Mouse (Mus musculus): Measurements from ENCODE around the gene Gm20696. TPM values are rescaled to one million over a fixed set of nuclear protein-coding genes. Genes with fewer than 3 reads are reported as not detected.

Gene Gm20696
- polyA plus RNA-seq (2016; fragmentation: Nextera tagmentation; extraction: Ambion mirVana): 3.2 and 3.4 TPM in 2 replicates

DNA sequence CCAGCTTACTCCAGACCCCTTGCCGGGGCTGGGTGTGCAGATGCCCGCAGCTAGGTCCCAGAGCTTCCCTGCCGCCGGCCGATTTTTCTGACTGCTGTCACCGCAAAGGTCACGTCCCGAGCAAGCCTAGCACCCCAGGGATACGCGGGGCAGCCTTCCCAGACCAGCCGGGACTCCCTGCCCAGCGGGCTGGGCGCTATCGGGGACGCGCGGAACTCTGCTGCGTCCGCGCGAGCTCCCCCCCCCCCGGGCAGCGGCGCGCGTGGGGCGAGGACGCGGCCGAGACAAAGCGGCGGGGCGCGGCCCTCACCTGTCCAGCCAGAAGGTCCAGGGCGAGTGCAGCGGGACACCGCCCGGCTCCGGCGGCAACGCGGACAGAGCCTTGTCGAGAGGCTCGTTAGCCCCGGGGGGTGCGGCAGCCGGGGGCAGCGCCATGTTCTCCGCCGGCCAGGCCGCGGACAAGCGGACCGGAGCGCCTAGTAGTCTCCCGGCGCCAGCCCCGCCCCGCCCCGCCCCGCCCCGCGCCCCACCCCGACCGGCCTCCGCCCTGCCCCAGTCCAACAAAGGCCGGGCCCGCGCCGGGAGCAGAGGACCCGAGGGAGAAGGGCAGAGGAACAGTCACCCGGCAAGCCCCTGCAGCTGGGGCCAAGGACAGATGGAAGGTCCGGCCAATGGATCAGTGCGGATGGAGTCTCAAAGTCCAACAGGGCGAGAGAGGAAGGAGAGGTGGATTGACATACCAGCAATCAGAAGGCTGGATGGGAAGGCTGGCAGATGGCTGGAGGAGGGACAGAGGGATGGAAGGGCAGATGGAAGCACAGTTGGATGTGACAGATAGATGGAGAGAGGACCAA lies at the start of gene Gm20696, which contains the start of gene Eif4e3:
Gene Gm20696 (minus strand): TSS at position 480 of the 854 bp plus-strand sequence.
Gene Eif4e3 (minus strand): TSS at position 454 of the 854 bp plus-strand sequence.
- peaks cover 65% of the 10 kb centered on the region for H3K4me1 ChIP-seq
- H3K27ac ChIP-seq (replicated peaks): peak within 1 kb of the TSS; percentile 94
- peak; percentile 82 for DNase-seq (ENCODE audit: low spot score)
- H3K36me3 ChIP-seq: no peaks in the 10 kb centered on the region
- H3K9me3 ChIP-seq (replicated peaks): no peaks in the 10 kb centered on the region
- peak within 1 kb of the TSS; percentile 94 for H3K4me3 ChIP-seq
- peaks cover 51% of the 10 kb centered on the region for H3K27me3 ChIP-seq (ENCODE audit: low read depth, poor library complexity, severe bottlenecking)
- under 1% methylated on average over 67 of the region's 75 CpGs for WGBS

- Histone ChIP-seq H3K4me3 (no peak overlapping the region), H3K4me1 (no peaks in the 10 kb centered on the region), H3K27me3 (ENCODE audit: low read depth, poor library complexity, severe bottlenecking) (peaks cover 5% of the 10 kb centered on the region), H3K9me3 (replicated peaks) (no peaks in the 10 kb centered on the region), H3K36me3 (no peaks in the 10 kb centered on the region), H3K27ac (replicated peaks) (no peak overlapping the region)
- 71% methylated on average over 6 of the region's 6 CpGs for WGBS
- DNase-seq (ENCODE audit: low spot score): no peak
Observed at GRCm38 (mm10) chr6:99715913-99716312, 49.3 kb upstream of the Gm20696 start.

DNA sequence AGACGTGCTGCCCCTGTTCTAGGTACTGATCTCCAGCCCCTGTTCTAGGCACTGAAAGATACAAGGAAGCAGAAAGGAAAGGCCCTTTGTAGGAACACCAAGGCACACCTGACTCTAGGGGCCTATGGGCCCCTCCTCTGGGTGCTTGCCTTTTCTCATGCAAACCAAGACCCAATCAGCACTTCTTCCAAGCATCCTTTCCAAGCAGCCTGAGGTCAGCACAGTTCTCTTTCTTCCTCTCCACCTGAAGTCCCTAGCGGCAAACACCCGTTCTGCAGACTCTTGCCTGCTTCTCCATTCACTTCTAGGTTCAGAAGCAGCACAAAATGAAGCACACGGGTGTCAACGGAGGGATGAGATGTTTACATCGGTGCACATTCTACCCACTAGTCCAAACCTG lies 48.6 kb upstream of the Gm20696 start:
- no peaks in the 10 kb centered on the region for H3K36me3 ChIP-seq
- H3K9me3 ChIP-seq (replicated peaks): no peaks in the 10 kb centered on the region
- H3K27me3 ChIP-seq (ENCODE audit: low read depth, poor library complexity, severe bottlenecking): peaks cover 5% of the 10 kb centered on the region
- no peaks in the 10 kb centered on the region for H3K4me1 ChIP-seq
- 59% methylated on average over 6 of the region's 6 CpGs for WGBS
- no peak for DNase-seq (ENCODE audit: low spot score)
- H3K27ac ChIP-seq (replicated peaks): no peak overlapping the region
- H3K4me3 ChIP-seq: no peak overlapping the region

GRCm38 (mm10) chr6:99713256-99713655 lies 46.7 kb upstream of the Gm20696 start:
- DNase-seq (ENCODE audit: low spot score): no peak

DNA sequence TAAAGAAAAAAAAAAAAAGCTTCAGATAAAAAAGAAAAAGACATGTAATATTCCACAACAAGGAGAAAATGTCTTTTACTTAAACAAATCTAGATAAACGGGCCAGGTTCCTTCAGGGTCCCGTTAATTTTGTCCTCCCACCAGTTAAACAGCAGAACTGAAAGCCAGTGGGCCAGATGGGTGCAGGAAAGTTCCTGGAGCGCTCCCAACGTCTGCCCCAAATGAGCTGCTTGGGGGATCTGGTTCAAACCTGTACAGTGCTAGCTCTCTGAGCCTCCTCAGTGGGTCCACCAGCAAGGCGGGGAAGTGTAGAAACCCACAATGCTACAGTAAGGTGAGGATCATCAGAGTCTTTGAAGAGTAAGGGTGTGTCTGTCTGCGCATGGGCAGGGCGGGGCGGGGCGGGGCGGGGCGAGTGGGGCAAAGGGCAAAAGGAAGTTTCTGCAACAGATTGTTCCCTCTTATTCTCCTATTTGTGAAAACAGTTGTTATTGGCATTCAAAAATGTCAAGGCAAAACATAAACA lies 45.0 kb upstream of the Gm20696 start:
- no peaks in the 10 kb centered on the region; the same call in none of the 2 replicates for H3K27me3 ChIP-seq (ENCODE audit: low read depth, poor library complexity, severe bottlenecking)
- no peak overlapping the region for H3K4me3 ChIP-seq
- H3K27ac ChIP-seq (replicated peaks): no peak overlapping the region
- no peaks in the 10 kb centered on the region for H3K36me3 ChIP-seq
- H3K9me3 ChIP-seq (replicated peaks): no peaks in the 10 kb centered on the region
- no peaks in the 10 kb centered on the region for H3K4me1 ChIP-seq
- no peak for DNase-seq (ENCODE audit: low spot score)
- WGBS: 75% methylated on average over 11 of the region's 11 CpGs

More at GRCm38 (mm10) chr6:99713256-99713655, 46.7 kb upstream of the Gm20696 start:
- Histone ChIP-seq H3K4me1 (no peaks in the 10 kb centered on the region), H3K9me3 (replicated peaks) (no peaks in the 10 kb centered on the region), H3K27ac (replicated peaks) (no peak overlapping the region), H3K36me3 (no peaks in the 10 kb centered on the region), H3K27me3 (ENCODE audit: low read depth, poor library complexity, severe bottlenecking) (no peaks in the 10 kb centered on the region; the same call in none of the 2 replicates), H3K4me3 (no peak overlapping the region)
- WGBS: 76% methylated on average over 5 of the region's 5 CpGs

DNA sequence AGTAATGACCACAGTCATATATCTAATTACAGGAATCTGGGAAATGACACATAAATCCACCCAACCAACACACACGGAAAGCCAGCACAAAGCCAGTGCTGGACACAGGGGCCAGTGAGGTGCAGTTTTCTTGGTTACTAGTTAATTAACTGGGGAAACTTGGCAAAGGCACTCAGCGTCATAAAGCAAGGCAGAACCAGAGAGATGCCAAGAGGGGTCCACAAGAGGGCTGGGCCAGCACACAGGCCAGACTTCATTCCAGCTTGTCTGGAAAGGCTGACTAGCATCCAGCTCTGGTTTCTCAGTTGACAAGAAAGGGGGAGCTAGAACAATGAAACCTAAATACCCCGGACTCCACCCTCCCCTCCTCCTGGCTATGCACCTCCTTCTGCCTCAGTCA lies 33.9 kb upstream of the Gm20696 start:
- 76% methylated on average over 3 of the region's 3 CpGs for WGBS
- no peaks in the 10 kb centered on the region for H3K36me3 ChIP-seq
- H3K27me3 ChIP-seq (ENCODE audit: low read depth, poor library complexity, severe bottlenecking): peaks cover 25% of the 10 kb centered on the region
- no peak overlapping the region for H3K4me3 ChIP-seq
- H3K9me3 ChIP-seq (replicated peaks): no peaks in the 10 kb centered on the region
- no peak overlapping the region for H3K27ac ChIP-seq (replicated peaks)
- H3K4me1 ChIP-seq: no peaks in the 10 kb centered on the region
- no peak for DNase-seq (ENCODE audit: low spot score)

GRCm38 (mm10) chr6:99692916-99693841 lies 26.6 kb upstream of the Gm20696 start:
- peak; percentile 43 for DNase-seq (ENCODE audit: low spot score)
- Histone ChIP-seq H3K9me3 (replicated peaks) (no peaks in the 10 kb centered on the region), H3K27me3 (ENCODE audit: low read depth, poor library complexity, severe bottlenecking) (peaks cover 87% of the 10 kb centered on the region), H3K4me1 (peaks cover 24% of the 10 kb centered on the region), H3K27ac (replicated peaks) (peak overlapping the region; percentile 88), H3K36me3 (no peaks in the 10 kb centered on the region), H3K4me3 (peak overlapping the region; percentile 82)
- WGBS: under 1% methylated on average over 109 of the region's 110 CpGs

DNA sequence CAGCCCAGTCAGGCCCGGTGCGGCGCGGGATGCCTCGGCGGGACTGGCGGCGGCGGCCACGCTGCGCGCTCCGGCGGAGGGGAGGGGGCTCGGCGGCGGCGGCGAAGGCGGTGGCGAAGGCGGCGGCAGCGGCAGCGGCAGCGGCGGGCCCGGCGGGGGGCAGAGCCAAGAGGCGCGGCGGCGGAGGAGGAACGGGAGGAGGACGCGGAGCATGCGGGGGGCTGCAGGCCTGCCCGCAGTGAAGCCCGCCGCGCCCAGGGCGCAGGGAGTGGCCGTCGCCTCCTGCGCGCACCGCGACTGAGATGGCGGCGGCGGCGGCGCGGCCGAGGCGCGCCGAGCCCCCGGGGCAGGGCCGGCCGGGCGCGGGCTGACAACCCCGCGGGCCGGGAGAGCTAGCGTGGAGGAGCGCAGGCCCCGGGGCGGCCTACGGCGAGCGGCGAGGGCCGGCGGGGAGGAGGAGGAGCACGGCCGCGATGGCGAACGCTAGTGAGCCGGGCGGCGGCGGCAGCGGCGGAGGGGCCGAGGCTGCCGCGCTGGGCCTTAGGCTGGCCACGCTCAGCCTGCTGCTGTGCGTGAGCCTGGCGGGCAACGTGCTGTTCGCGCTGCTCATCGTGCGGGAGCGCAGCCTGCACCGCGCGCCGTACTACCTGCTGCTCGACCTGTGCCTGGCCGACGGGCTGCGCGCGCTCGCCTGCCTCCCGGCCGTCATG lies 25.8 kb upstream of the Gm20696 start, which contains the start of gene Gpr27:
Gene Gpr27 (plus strand): TSS at position 474 of the 710 bp plus-strand sequence.
- H3K27me3 ChIP-seq (ENCODE audit: low read depth, poor library complexity, severe bottlenecking): peaks cover 82% of the 10 kb centered on the region
- H3K4me1 ChIP-seq: peaks cover 24% of the 10 kb centered on the region
- WGBS: 1% methylated on average over 108 of the region's 112 CpGs
- H3K36me3 ChIP-seq: no peaks in the 10 kb centered on the region
- H3K27ac ChIP-seq (replicated peaks): peak within 1 kb of the TSS; percentile 88
- peak within 1 kb of the TSS; percentile 82 for H3K4me3 ChIP-seq
- H3K9me3 ChIP-seq (replicated peaks): no peaks in the 10 kb centered on the region
- peak; percentile 69 for DNase-seq (ENCODE audit: low spot score)

DNA sequence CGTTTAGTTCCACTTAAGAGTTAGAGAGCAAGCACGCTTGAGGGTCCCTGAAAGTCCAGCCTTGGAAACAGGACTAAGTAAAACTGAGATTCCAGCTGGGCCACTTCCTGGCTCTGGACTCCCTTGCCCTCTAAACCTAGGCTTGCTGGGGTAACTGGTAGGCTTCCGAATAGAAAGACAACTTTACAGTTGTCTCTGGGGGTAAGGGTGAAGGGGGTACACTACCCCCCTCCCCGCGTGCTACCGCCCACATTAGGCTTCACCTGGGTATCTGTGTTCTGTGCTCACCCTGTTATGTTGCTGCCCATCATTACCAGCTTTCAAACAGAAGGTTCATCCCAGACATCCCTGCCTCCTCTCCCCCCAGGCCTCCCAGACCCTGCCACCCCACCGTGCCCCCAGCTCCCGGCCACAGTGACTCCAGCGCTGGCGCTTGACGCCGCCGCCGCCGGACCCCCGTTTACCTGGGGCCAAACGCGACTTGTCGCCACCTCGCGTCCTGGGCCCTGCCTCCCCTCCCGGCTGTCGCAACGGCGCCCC lies 25.1 kb upstream of the Gm20696 start:
- Histone ChIP-seq H3K4me1 (peaks cover 24% of the 10 kb centered on the region), H3K27ac (replicated peaks) (peak overlapping the region; percentile 88), H3K36me3 (no peaks in the 10 kb centered on the region), H3K4me3 (peak overlapping the region; percentile 82), H3K27me3 (ENCODE audit: low read depth, poor library complexity, severe bottlenecking) (peaks cover 80% of the 10 kb centered on the region), H3K9me3 (replicated peaks) (no peaks in the 10 kb centered on the region)
- WGBS: 5% methylated on average over 25 of the region's 25 CpGs
- DNase-seq (ENCODE audit: low spot score): no peak

- no peak overlapping the region for H3K27ac ChIP-seq (replicated peaks)
- no peak overlapping the region for H3K4me3 ChIP-seq
- peaks cover 21% of the 10 kb centered on the region for H3K4me1 ChIP-seq
- H3K36me3 ChIP-seq: no peaks in the 10 kb centered on the region
- no peak for DNase-seq (ENCODE audit: low spot score)
- WGBS: 90% methylated on average over 6 of the region's 6 CpGs
- no peaks in the 10 kb centered on the region; the same call in 1 of the 2 replicates for H3K9me3 ChIP-seq (replicated peaks)
- H3K27me3 ChIP-seq (ENCODE audit: low read depth, poor library complexity, severe bottlenecking): peaks cover 48% of the 10 kb centered on the region
Observed at GRCm38 (mm10) chr6:99688513-99688912, 21.9 kb upstream of the Gm20696 start.

DNA sequence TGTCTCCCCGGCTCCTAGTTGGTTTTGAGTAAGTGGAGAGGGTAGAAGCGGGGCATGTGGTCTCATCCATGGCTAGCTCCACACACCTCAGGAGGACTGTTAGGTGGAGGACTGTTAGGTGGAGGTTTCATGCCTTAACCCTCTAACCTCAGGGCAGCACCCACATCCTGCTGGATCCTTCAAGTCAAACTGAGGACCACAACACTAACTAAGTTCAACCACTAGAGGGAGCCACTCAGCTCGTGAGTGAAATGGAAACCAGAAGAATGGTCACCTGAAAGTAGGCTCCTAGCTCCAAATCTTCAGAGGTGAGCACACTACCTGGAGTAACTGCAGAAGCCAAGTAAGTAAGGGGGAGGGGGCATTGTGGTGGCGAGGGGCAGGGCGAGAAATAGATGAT lies 18.3 kb upstream of the Gm20696 start:
- no peak for DNase-seq (ENCODE audit: low spot score)
- 46% methylated on average over 5 of the region's 5 CpGs for WGBS
- Histone ChIP-seq H3K27ac (replicated peaks) (no peak overlapping the region), H3K36me3 (no peaks in the 10 kb centered on the region), H3K4me1 (no peaks in the 10 kb centered on the region), H3K9me3 (replicated peaks) (no peaks in the 10 kb centered on the region; the same call in 1 of the 2 replicates), H3K27me3 (ENCODE audit: low read depth, poor library complexity, severe bottlenecking) (peaks cover 12% of the 10 kb centered on the region), H3K4me3 (no peak overlapping the region)

Measured in midbrain, embryonic 10.5 days (tissue).